Mouse (Mus musculus) liver, embryonic 11.5 days (tissue): Measurements from ENCODE around the gene Fyn. TPM values are rescaled to one million over a fixed set of nuclear protein-coding genes. Genes with fewer than 3 reads are reported as not detected.

ENCODE experiments used
- ATAC-seq: fragments of 200-750 bp; cut with Nextera tagmentation; replicated peaks from 2 replicates; pipeline ENCODE4 v1.8.0; 2017; ENCODE audit warnings: moderate number of reproducible peaks, mild to moderate bottlenecking, moderate TSS enrichment, moderate library complexity; ENCODE audit not compliant: low FRiP score
- DNase-seq: peaks from one replicate; pipeline ENCODE4 v3.0.0-alpha.2; 2017; ENCODE audit warnings: low spot score
- H3K27ac ChIP-seq: fragments of 300-500 bp; sonication (generic); 2 replicates; pipeline ENCODE4 v1.5.1; 2014; ENCODE audit warnings: mild to moderate bottlenecking, low read depth, low read length, control low read depth
- H3K27me3 ChIP-seq: fragments of 300-500 bp; sonication (generic); replicated peaks from 2 replicates; pipeline ENCODE4 v1.6.1; 2014; ENCODE audit warnings: low read length, mixed read lengths; ENCODE audit not compliant: control insufficient read depth, insufficient read depth
- H3K36me3 ChIP-seq: fragments of 300-500 bp; sonication (generic); 2 replicates; pipeline ENCODE4 v1.6.1; 2014; ENCODE audit warnings: mild to moderate bottlenecking, low read length, moderate library complexity, mixed read lengths; ENCODE audit not compliant: control insufficient read depth, insufficient read depth
- H3K4me1 ChIP-seq: fragments of 300-500 bp; sonication (generic); replicated peaks from 2 replicates; pipeline ENCODE4 v1.6.1; 2014; ENCODE audit warnings: low read length, mixed read lengths; ENCODE audit not compliant: control insufficient read depth, insufficient read depth
- H3K4me2 ChIP-seq: fragments of 300-500 bp; sonication (generic); 2 replicates; pipeline ENCODE4 v1.6.1; 2014; ENCODE audit warnings: mild to moderate bottlenecking, control low read depth, moderate library complexity
- H3K4me3 ChIP-seq: fragments of 300-500 bp; sonication (generic); 2 replicates; pipeline ENCODE4 v1.5.1; 2014; ENCODE audit warnings: low read depth, low read length, control low read depth
- H3K9ac ChIP-seq: fragments of 300-500 bp; sonication (generic); 2 replicates; pipeline ENCODE4 v1.6.1; 2014; ENCODE audit warnings: low read depth, low read length, control low read depth
- H3K9me3 ChIP-seq: fragments of 300-500 bp; sonication (generic); 2 replicates; pipeline ENCODE4 v1.6.1; 2016; ENCODE audit warnings: low read length, inconsistent platforms, mixed read lengths; ENCODE audit not compliant: control insufficient read depth
- WGBS: fragments of 180-500 bp; shearing (Covaris S2); extraction: QIAGEN DNeasy Blood & Tissue Kit; methylation state at CpG from one replicate; pipeline ENCODE4 v1.1.7; 2014; 5-methylcytosine and 5-hydroxymethylcytosine counted together
- polyA plus RNA-seq: library from polyadenylated mRNA; unstranded; fragments of >200 nt; fragmentation: Nextera tagmentation; extraction: Ambion mirVana; gene quantifications from 2 replicates; pipeline ENCODE4 v1.2.1, GENCODE M21; 2014

Fyn gene
- polyA plus RNA-seq, 1 experiment from 2014 or later: 19.3 TPM

DNA sequence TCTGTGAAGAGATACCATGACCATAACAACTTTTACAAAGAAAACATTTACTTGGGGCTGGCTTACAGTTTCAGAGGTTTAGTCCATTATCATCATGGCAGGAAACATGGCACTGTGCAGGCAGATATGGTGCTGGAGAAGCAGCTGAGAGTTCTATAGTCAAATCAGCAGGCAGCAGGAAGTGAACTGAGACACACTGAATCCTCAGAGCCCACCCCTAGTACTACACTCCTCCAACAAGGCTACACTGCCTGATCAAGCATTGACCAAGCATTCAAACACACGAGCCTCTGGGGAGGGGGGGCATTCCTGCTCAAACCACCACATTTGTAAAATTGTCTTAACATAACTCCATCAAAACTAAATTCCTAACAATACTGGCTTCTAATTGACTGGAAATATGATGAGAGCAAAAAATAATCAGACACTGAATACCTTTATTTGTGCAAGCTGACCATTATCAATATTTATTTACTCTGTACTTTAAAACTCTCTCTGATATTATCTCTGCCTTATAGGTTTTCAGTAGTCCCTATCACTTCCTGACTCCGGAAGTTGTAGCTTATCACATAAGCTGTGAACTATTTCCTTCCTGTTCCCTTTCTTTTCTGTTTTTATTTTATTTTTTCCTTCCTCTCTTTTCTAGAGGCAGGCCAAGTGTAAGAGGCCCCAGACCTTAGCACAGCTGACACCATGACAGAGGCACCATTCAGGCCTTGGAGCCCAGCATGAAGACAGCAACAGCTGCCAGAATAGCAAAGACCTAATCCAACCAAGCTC is 29.3 kb upstream of the Fyn start:
- ATAC-seq (no peak), DNase-seq (no peak)
- Histone ChIP-seq H3K36me3 (no peaks in the 10 kb centered on the region), H3K9me3 (no peaks in the 10 kb centered on the region), H3K4me1 (no peaks in the 10 kb centered on the region), H3K9ac (no peak overlapping the region), H3K4me3 (no peak overlapping the region), H3K4me2 (no peak overlapping the region), H3K27me3 (no peaks in the 10 kb centered on the region), H3K27ac (no peak overlapping the region)
- 54% methylated on average over 2 of the region's 2 CpGs for WGBS

DNA sequence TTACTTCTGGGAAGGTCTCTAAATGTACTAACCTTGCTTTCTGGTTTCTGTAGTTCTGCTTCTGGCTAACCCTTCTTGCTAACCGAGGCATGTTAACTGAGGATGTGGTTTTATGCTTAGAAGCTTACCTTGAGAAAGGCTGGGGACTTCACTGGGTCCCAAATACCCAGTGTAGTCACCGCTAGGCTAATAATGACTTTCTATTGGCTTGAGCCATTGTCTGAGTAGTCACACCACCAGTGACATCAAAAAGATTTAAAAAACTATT is 28.8 kb upstream of the Fyn start:
- Histone ChIP-seq H3K4me3 (no peak overlapping the region), H3K27ac (no peak overlapping the region), H3K4me1 (no peaks in the 10 kb centered on the region), H3K9me3 (no peaks in the 10 kb centered on the region), H3K9ac (no peak overlapping the region), H3K27me3 (no peaks in the 10 kb centered on the region), H3K4me2 (no peak overlapping the region), H3K36me3 (no peaks in the 10 kb centered on the region)
- ATAC-seq: no peak
- no peak for DNase-seq
- 64% methylated on average over 2 of the region's 2 CpGs for WGBS

DNA sequence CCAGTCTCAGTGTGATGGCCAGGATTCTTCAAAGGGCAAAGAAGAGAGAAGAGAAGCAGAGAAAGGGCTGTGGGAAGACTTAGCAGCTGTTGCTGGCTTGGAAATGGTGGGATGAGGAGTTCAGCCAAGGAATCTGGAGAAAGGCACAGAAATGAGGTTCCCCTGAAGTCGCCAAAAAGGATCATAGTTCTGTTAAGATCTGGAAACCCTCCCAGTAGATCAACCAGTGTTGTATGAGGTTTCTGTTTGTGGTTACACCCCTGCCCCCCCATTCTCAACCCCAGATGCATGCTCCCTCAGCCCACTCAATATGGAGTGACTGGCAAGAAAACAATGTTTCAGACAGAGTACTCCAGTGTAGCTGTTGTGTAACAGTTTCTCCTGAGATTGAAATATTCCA is 25.1 kb upstream of the Fyn start:
- H3K4me1 ChIP-seq: no peaks in the 10 kb centered on the region
- no peak overlapping the region for H3K9ac ChIP-seq
- DNase-seq (no peak), ATAC-seq (no peak)
- H3K4me3 ChIP-seq: no peak overlapping the region
- H3K27ac ChIP-seq: no peak overlapping the region
- no peak overlapping the region for H3K4me2 ChIP-seq
- no peaks in the 10 kb centered on the region for H3K27me3 ChIP-seq
- 63% methylated on average over 1 of the region's 1 CpGs for WGBS
- no peaks in the 10 kb centered on the region for H3K36me3 ChIP-seq
- no peaks in the 10 kb centered on the region for H3K9me3 ChIP-seq

DNA sequence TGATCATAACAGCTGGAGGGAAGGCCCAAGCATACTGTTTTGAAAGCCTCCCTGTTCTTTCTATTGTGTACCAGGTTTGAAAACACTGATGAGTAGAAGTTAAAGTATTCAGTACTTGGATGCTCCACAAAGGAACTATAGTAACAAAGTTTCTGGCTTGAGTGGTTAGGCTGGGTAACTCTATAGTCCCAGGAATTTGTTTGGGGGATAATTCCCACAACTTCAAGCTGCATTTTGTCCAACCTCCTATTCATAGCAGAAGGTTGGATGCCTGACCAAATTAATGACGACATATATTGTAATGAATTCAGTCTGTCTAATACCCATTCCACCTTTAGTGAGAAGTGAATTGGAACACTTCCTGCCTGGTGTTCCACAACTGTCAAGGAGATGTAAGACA is 22.7 kb upstream of the Fyn start:
- DNase-seq (no peak), ATAC-seq (no peak)
- Histone ChIP-seq H3K36me3 (no peaks in the 10 kb centered on the region), H3K27me3 (no peaks in the 10 kb centered on the region), H3K9me3 (no peaks in the 10 kb centered on the region), H3K4me3 (no peak overlapping the region), H3K4me1 (no peaks in the 10 kb centered on the region), H3K4me2 (no peak overlapping the region), H3K27ac (no peak overlapping the region), H3K9ac (no peak overlapping the region)
- 76% methylated on average over 1 of the region's 1 CpGs for WGBS

DNA sequence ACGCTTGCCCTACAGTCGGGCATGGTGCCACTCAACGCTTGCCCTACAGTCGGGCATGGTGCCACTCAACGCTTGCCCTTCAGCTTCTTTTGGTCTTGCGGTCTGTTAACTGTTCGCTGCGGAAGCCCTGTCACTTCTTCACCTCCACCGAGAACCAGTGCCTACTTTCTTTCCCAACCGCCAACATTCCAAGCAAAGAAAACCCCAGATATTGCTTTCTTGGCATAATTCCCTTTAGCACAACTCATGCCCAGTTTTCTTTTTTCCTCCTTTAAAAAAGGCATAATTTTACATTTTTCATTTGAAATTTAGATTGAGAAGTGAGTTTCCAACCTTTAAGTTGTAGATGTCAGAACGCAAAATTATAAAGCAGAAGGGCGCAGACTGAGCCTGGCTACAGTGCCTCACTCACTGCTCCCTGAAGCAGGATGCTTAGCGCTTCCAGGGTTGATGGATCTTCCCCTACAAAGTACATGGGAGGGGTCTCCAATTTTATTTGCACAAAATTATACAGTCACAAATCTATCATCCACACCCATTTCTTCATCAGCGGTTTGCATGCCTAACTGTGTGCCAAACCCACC is 18.8 kb upstream of the Fyn start:
- 89% methylated on average over 14 of the region's 14 CpGs for WGBS
- no peak overlapping the region for H3K4me3 ChIP-seq
- H3K27ac ChIP-seq: no peak overlapping the region
- no peak for DNase-seq
- H3K9me3 ChIP-seq: no peaks in the 10 kb centered on the region
- H3K4me2 ChIP-seq: no peak overlapping the region
- H3K9ac ChIP-seq: no peak overlapping the region
- H3K36me3 ChIP-seq: no peaks in the 10 kb centered on the region
- no peaks in the 10 kb centered on the region for H3K27me3 ChIP-seq
- no peak for ATAC-seq
- no peaks in the 10 kb centered on the region for H3K4me1 ChIP-seq

DNA sequence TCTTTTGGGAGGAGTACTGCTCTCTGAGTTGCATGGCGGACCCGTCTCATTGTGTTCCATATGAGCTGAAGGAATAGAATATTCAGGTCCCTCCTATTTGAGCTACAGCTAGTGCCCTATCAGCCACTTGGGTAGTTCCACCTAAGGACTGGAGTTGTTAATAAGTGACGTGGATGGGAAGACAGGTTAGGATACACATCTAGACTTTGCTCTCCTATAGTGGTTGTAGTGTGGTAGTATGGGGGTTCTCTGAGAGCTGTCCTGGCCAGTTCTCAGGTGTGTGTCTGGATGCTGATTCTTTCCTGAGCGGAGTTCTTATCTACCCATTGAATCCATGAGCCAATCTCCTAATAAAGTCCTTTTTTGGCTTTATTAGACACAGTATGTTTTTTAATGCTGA is 4.5 kb upstream of the Fyn start:
- peaks cover 5% of the 10 kb centered on the region; the same call in 1 of the 2 replicates for H3K4me1 ChIP-seq
- no peak overlapping the region for H3K4me2 ChIP-seq
- H3K4me3 ChIP-seq: no peak overlapping the region
- WGBS: 87% methylated on average over 4 of the region's 4 CpGs
- H3K9me3 ChIP-seq: no peaks in the 10 kb centered on the region
- ATAC-seq (no peak), DNase-seq (no peak)
- no peaks in the 10 kb centered on the region for H3K36me3 ChIP-seq
- no peak overlapping the region for H3K27ac ChIP-seq
- H3K27me3 ChIP-seq: no peaks in the 10 kb centered on the region
- H3K9ac ChIP-seq: no peak overlapping the region

DNA sequence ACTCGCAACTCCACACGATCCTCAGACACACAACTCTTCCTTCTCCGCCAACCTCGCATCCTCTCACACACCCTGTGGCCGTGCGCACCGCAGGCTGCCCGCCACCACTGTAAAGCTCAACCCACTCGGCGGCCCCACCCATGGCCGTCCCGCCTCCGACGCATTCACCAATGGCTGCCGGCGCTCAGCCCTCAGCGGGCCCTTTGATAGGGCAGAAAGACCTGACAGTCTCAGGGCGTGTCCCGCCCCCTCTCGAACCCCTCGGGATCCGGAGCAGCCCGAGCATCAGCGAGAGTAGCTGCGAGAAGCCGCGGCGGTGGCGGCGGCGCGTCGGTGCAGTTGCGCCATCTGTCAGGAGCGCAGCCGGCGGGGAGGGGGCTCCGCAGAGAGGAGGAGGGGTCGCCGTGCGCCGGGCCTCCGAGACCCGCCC is 862 bp downstream of the Fyn start:
- peak; percentile 94 for DNase-seq
- peak overlapping the region; percentile 82 for H3K9ac ChIP-seq
- peak overlapping the region; percentile 96 for H3K4me2 ChIP-seq
- no peaks in the 10 kb centered on the region for H3K27me3 ChIP-seq
- no peaks in the 10 kb centered on the region; the same call in 1 of the 2 replicates for H3K36me3 ChIP-seq
- peak overlapping the region; percentile 87 for H3K27ac ChIP-seq
- H3K9me3 ChIP-seq: no peaks in the 10 kb centered on the region
- ATAC-seq: peak; percentile 98
- H3K4me1 ChIP-seq: peaks cover 28% of the 10 kb centered on the region
- H3K4me3 ChIP-seq: peak overlapping the region; percentile 92
- under 1% methylated on average over 35 of the region's 44 CpGs for WGBS

DNA sequence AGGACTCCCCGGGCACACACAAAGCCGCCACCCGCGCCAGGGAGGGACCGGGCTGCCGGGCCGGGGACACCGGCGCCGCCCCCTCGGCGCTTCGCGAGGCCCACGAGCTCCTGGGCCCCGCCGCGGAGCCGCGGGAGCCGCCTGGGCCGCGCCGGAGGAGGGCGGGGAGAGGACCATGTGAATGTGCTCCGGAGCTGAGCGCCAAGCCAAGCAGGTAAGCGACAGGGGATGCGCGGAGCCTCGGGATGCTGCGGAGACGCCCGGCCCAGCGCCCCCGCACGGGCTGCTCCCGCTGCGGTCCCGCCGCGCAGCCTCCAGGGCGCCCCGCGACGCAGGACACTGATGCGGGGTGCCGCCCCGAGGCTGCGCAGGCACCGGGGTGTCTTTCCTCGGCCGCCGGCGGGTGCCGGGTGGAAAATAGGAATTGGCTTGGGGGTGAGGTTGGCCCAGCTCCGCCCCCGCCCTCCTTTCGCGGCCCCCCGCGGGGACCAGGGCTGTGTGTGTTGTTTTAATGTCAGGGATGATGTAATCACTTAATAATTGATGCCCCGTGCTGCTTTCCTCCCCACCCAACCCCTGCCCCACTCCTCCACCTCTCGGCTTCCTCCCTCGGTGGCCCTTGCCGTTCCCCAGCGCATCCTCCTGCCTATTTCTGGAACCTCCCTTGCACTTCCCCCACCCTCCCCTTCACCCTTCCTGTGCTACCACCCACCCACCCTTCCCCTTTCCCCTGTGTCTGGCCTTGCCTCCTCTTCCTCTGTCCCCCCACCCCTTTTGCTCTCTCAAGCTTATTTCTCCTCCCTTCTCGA is 1.5 kb downstream of the Fyn start:
- Histone ChIP-seq H3K4me1 (peaks cover 28% of the 10 kb centered on the region), H3K4me3 (peak overlapping the region; percentile 92), H3K27me3 (no peaks in the 10 kb centered on the region), H3K9ac (peak overlapping the region; percentile 82), H3K36me3 (no peaks in the 10 kb centered on the region; the same call in 1 of the 2 replicates), H3K4me2 (peak overlapping the region; percentile 96), H3K9me3 (no peaks in the 10 kb centered on the region), H3K27ac (peak overlapping the region; percentile 87)
- peak; percentile 59 for ATAC-seq
- WGBS: under 1% methylated on average over 65 of the region's 68 CpGs
- peak; percentile 63 for DNase-seq
